Mouse (Mus musculus) neural tube, embryonic 13.5 days (tissue): ENCODE measurements around the gene Cyp4a30b. TPM values are rescaled to one million over a fixed set of nuclear protein-coding genes. Genes with fewer than 3 reads are reported as not detected.

Source experiments
- polyA plus RNA-seq: library from polyadenylated mRNA; unstranded; fragments of >200 nt; fragmentation: Nextera tagmentation; extraction: Ambion mirVana; gene quantifications from 2 replicates; pipeline ENCODE4 v1.2.1, GENCODE M21; 2015

Cyp4a30b gene
- polyA plus RNA-seq, 1 experiment from 2014 or later: not detected

Other genes starting within 250 kb of the Cyp4a30b start
- gene Cyp4a29, start 210.5 kb upstream of the Cyp4a30b start, polyA plus RNA-seq: not detected in 2 replicates
- gene Cyp4a12a, start 153.6 kb upstream of the Cyp4a30b start, polyA plus RNA-seq: not detected in 2 replicates
- not detected in 2 replicates for gene Cyp4a12b, start 41.0 kb upstream of the Cyp4a30b start, polyA plus RNA-seq
- not detected in 2 replicates for gene Cyp4a14, start 43.5 kb downstream of the Cyp4a30b start, polyA plus RNA-seq
- gene Cyp4a10, start 65.7 kb downstream of the Cyp4a30b start, polyA plus RNA-seq: not detected in 2 replicates
- not detected in 2 replicates for gene Cyp4a31, start 111.0 kb downstream of the Cyp4a30b start, polyA plus RNA-seq
- gene Cyp4a32, start 148.4 kb downstream of the Cyp4a30b start, polyA plus RNA-seq: not detected in 2 replicates
- 0.32 and 0.39 TPM in 2 replicates for gene Cyp4b1, start 195.1 kb downstream of the Cyp4a30b start, polyA plus RNA-seq